8 mouse cellular contexts compared by ENCODE assay signal in genomic region chr3:123446708-123447537, GRCm38 (mm10). TPM values are rescaled to one million over a fixed set of nuclear protein-coding genes. Genes with fewer than 3 reads are reported as not detected.
DNase-seq lines count a peak whose midpoint lies in the region; ATAC-seq lines count a peak whose summit lies in the region.

Prss12 (plus strand) TSS chr3:123446913.

- DNase-seq in left cerebral cortex, adult 18-20 months (ENCODE audit: low spot score in 2 of 2), result peak; percentile 55 to 80
- no peak for DNase-seq in left cerebral cortex, adult 11 months (ENCODE audit: low spot score)
- peak; percentile 63 for DNase-seq in embryo, embryonic 11 days
- DNase-seq in heart, adult 18-20 months, result peak; percentile 41 to 42
- peak; percentile 46 for DNase-seq in kidney, adult 18-20 months
- peak; percentile 61 for DNase-seq in limb, embryonic 11.5 days (ENCODE audit: low spot score)
- peak; percentile 10 to 40 for DNase-seq in spleen, postnatal 10 days (ENCODE audit: low spot score in 2 of 2)

- no peak within 1 kb of the TSS for H3K27ac ChIP-seq in limb, embryonic 11.5 days (replicated peaks; ENCODE audit: low read depth, low read length)
- H3K27ac ChIP-seq in midbrain, embryonic 13.5 days, result no peak within 1 kb of the TSS

- no peaks in the 10 kb centered on the region for H3K9me3 ChIP-seq in limb, embryonic 11.5 days (ENCODE audit: control insufficient read depth, low read length)
- H3K9me3 ChIP-seq in midbrain, embryonic 13.5 days, result no peaks in the 10 kb centered on the region

- H3K9ac ChIP-seq in limb, embryonic 11.5 days (ENCODE audit: low read length), result peak within 1 kb of the TSS; percentile 68
- peak within 1 kb of the TSS; percentile 75 for H3K9ac ChIP-seq in midbrain, embryonic 13.5 days (replicated peaks)

- H3K36me3 ChIP-seq in limb, embryonic 11.5 days (ENCODE audit: control insufficient read depth, insufficient read depth, low read length), result no peaks in the 10 kb centered on the region
- no peaks in the 10 kb centered on the region for H3K36me3 ChIP-seq in midbrain, embryonic 13.5 days

- under 1% methylated on average over 69 of the region's 84 CpGs for WGBS in limb, embryonic 11.5 days
- WGBS in midbrain, embryonic 13.5 days, result under 1% methylated on average over 80 of the region's 84 CpGs

- peak within 1 kb of the TSS; percentile 100 for H3K4me2 ChIP-seq in limb, embryonic 11.5 days (ENCODE audit: low read depth, severe bottlenecking)
- H3K4me2 ChIP-seq in midbrain, embryonic 13.5 days (replicated peaks), result peak within 1 kb of the TSS; percentile 99

- peak; percentile 69 for ATAC-seq in limb, embryonic 11.5 days (ENCODE audit: insufficient number of reproducible peaks, low FRiP score, low TSS enrichment, low read depth)
- ATAC-seq in midbrain, embryonic 13.5 days, result peak; percentile 89

- peak within 1 kb of the TSS; percentile 71 for H3K4me3 ChIP-seq in limb, embryonic 11.5 days (ENCODE audit: low read depth, low read length)
- peak within 1 kb of the TSS; percentile 69 for H3K4me3 ChIP-seq in midbrain, embryonic 13.5 days (replicated peaks)

- peaks cover 15% of the 10 kb centered on the region for H3K27me3 ChIP-seq in limb, embryonic 11.5 days (ENCODE audit: control insufficient read depth, insufficient read depth, low read length)
- peaks cover 31% of the 10 kb centered on the region for H3K27me3 ChIP-seq in midbrain, embryonic 13.5 days

- H3K4me1 ChIP-seq in limb, embryonic 11.5 days (ENCODE audit: control insufficient read depth, insufficient read depth, low read length), result no peaks in the 10 kb centered on the region
- peaks cover 19% of the 10 kb centered on the region for H3K4me1 ChIP-seq in midbrain, embryonic 13.5 days (replicated peaks)

RNA-seq across cellular contexts. Expression of gene Prss12, which starts in this region (rescaled TPM):
- total RNA-seq in left cerebral cortex, adult 18-20 months (2021), result 10 to 100 TPM; 15.6 to 22.2 TPM
- total RNA-seq in heart, adult 18-20 months (2021), result 1 to 10 TPM in 1 of 2 experiments, under 1 TPM in 1; 0.67 to 1.2 TPM
- 2.3 and 2.6 TPM in 2 replicates for polyA plus RNA-seq in limb, embryonic 11.5 days (2014; fragmentation: Nextera tagmentation; extraction: Ambion mirVana)
- polyA plus RNA-seq in midbrain, embryonic 13.5 days (2015; fragmentation: Nextera tagmentation; extraction: Ambion mirVana), result 7.6 and 8.6 TPM in 2 replicates

Comparison
In these comparisons a context has a peak if more than half of its experiments do, and no peak if none do; other contexts are left out.
1. RNA of gene Prss12 (total RNA-seq): 15.6 to 22.2 TPM in left cerebral cortex, adult 18-20 months; 0.67 to 1.2 TPM in heart, adult 18-20 months; every median in the first group is over 4 times any median in the second.